Mouse (Mus musculus): ENCODE results near the gene Eloa. TPM values are rescaled to one million over a fixed set of nuclear protein-coding genes. Genes with fewer than 3 reads are reported as not detected.
A peak's percentile ranks its signal among the peaks of the same experiment; 100 is the strongest.

Eloa gene
- polyA plus RNA-seq, 1 experiment from 2014 or later, result 35.0 TPM

DNA sequence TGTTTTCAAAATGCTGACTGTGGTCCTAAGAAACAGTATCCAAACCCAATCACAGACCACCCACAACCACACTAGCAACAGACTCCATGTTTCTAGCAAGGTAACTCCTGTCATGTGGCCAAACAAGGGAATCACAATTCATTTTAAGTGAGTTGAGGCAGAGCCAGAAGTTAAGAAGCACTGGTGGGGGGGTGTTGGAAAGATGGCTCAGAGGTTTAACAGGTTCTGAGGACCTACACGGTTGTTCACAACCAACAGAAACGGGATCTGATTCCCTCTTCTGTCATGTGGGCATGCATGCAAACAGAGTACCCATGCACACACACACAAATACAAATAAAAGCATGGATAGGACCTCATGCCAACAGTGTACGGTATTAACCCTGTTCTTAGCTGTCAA is 30.5 kb upstream of the Eloa start:
- peaks cover 43% of the 10 kb centered on the region for H3K36me3 ChIP-seq
- WGBS, result 3% methylated on average over 3 of the region's 3 CpGs
- H3K4me3 ChIP-seq, result peak overlapping the region; percentile 97
- H3K27me3 ChIP-seq (replicated peaks), result no peaks in the 10 kb centered on the region
- H3K4me2 ChIP-seq (replicated peaks), result peak overlapping the region; percentile 95
- ATAC-seq (ENCODE audit: low FRiP score, low read depth), result no peak
- H3K4me1 ChIP-seq, result peaks cover 18% of the 10 kb centered on the region
- peak overlapping the region; percentile 97 for H3K9ac ChIP-seq
- H3K27ac ChIP-seq, result no peak overlapping the region
- no peaks in the 10 kb centered on the region for H3K9me3 ChIP-seq

DNA sequence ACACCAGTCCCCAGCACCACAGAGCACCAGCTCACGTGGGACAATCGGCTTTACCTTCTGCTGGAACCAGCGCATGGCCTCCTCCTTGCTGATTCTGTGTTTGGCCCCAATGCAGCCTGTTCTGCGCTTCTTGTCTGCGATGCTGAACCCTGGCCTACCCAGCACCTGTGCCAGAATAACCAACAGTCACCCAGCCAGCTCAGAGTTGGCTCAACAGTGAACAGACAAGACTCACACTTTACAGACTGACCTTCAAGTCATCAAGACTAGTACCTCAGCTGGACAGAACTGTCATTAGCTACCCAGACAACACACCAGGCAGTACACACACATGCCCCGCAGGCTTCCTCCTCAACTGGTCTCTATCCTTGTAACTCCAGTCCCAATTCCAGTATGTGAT is 28.7 kb upstream of the Eloa start:
- Histone ChIP-seq H3K9ac (no peak overlapping the region), H3K4me3 (no peak overlapping the region), H3K4me2 (replicated peaks) (no peak overlapping the region), H3K9me3 (no peaks in the 10 kb centered on the region), H3K27ac (no peak overlapping the region), H3K36me3 (peaks cover 59% of the 10 kb centered on the region), H3K4me1 (peaks cover 22% of the 10 kb centered on the region), H3K27me3 (replicated peaks) (no peaks in the 10 kb centered on the region)
- WGBS, result 95% methylated on average over 6 of the region's 6 CpGs
- no peak for ATAC-seq (ENCODE audit: low FRiP score, low read depth)

DNA sequence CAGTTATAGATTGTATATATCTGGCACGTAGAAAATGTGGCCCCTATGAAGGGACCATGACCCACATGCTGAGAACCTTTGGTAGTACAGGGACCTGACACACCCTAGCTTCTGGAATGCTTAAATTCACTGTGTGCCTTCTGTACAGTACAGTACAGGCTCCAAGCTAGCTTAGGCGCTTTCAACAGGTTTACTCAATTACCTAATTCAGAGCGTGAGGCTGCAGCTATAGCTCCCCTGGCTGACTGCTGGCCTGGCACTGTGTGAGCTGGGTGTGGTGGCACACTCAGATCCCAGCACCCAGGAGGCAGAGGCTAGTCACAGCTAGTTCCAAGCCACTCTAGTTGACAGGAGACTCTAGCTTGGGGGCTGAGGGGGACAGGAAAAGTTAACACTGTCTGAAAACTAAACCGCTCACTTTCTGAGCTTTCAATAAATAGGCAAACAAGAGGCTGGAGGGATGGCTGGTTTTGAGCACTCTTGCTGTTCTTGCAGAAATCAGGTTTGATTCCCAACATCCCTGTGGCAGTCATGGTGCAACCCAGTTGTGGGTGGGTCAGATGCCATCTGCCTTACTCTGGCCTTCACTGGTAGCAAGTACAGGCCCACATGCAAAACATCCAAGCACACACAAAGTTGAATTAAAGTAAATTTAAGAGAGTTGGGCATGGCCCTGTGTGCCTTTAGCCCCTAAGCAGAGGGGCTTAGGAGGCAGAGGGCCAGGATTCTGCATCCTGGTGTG is 26.9 kb upstream of the Eloa start:
- Histone ChIP-seq H3K4me3 (no peak overlapping the region), H3K4me1 (peaks cover 22% of the 10 kb centered on the region), H3K27me3 (replicated peaks) (no peaks in the 10 kb centered on the region), H3K4me2 (replicated peaks) (no peak overlapping the region), H3K27ac (no peak overlapping the region), H3K9ac (no peak overlapping the region), H3K9me3 (no peaks in the 10 kb centered on the region), H3K36me3 (peaks cover 71% of the 10 kb centered on the region)
- ATAC-seq (ENCODE audit: low FRiP score, low read depth), result no peak
- WGBS, result 81% methylated on average over 4 of the region's 4 CpGs

DNA sequence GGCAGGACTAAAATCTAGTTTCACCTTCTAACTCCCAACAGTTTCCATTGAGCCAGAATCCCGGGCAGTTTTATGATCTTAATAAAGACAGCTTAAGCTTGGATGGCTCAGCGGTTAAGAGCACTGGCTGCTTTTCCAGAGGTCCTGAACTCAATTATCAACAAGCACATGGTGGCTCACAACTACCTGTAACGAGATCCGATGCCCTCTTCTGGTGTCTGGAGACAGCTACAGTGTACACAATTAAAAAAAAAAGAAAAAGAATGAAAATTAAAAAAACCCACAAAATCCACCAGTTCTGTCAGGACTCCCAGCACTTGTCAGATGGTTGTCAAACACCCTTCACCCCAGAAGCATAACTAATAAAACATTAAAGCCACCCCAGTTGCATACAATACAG is 26.1 kb upstream of the Eloa start:
- H3K36me3 ChIP-seq, result peaks cover 71% of the 10 kb centered on the region
- 65% methylated on average over 4 of the region's 4 CpGs for WGBS
- H3K27ac ChIP-seq, result no peak overlapping the region
- H3K4me2 ChIP-seq (replicated peaks), result no peak overlapping the region
- ATAC-seq (ENCODE audit: low FRiP score, low read depth), result no peak
- no peaks in the 10 kb centered on the region for H3K9me3 ChIP-seq
- H3K9ac ChIP-seq, result no peak overlapping the region
- H3K4me1 ChIP-seq, result peaks cover 22% of the 10 kb centered on the region
- no peaks in the 10 kb centered on the region for H3K27me3 ChIP-seq (replicated peaks)
- no peak overlapping the region for H3K4me3 ChIP-seq

DNA sequence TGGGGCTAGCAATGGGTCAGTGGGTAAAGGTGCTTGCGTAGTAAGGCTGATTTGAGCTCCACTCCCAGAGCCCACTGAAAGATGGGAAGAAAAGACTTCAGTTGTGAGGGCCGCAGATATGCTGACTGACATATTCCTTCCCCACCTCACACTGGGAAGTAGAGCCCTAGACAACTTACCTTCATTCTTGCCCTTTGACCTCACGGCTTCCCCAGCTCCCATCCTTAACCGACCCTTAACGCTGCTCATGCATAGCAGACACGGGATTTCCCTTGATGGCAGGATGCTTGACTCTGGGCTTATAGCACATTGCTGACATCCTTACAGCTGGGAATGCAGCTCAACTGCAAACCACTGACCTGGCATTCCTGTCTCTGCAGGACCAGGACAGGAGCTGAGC is 25.3 kb upstream of the Eloa start:
- H3K27ac ChIP-seq, result no peak overlapping the region
- H3K4me3 ChIP-seq, result no peak overlapping the region
- no peak overlapping the region for H3K9ac ChIP-seq
- H3K27me3 ChIP-seq (replicated peaks), result no peaks in the 10 kb centered on the region
- H3K4me2 ChIP-seq (replicated peaks), result no peak overlapping the region
- no peaks in the 10 kb centered on the region for H3K9me3 ChIP-seq
- WGBS, result 78% methylated on average over 6 of the region's 6 CpGs
- ATAC-seq (ENCODE audit: low FRiP score, low read depth), result no peak
- peaks cover 71% of the 10 kb centered on the region for H3K36me3 ChIP-seq
- peaks cover 18% of the 10 kb centered on the region for H3K4me1 ChIP-seq

DNA sequence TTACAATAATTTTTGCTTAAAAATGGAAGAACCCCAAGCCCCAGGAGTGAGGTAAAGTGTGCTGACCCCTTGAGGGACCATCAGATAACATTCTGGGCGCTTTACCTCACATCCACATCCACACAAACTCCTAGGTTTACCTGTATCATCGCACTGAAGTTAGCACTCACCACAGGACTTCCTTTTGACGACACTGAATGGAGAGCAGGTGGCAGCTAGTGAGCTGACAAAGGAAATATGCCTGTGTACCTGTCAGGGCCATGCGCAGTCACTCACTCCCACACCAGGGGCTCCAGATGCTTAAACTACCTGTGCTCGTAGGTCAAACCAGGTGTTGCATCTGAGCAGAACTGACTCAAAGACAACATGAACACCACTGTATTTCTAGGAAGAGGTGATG is 23.5 kb upstream of the Eloa start:
- no peaks in the 10 kb centered on the region for H3K27me3 ChIP-seq (replicated peaks)
- no peaks in the 10 kb centered on the region for H3K9me3 ChIP-seq
- H3K36me3 ChIP-seq, result peaks cover 53% of the 10 kb centered on the region
- no peak overlapping the region for H3K4me3 ChIP-seq
- H3K4me1 ChIP-seq, result peaks cover 4% of the 10 kb centered on the region; the same call in 1 of the 2 replicates
- no peak overlapping the region for H3K9ac ChIP-seq
- 92% methylated on average over 5 of the region's 5 CpGs for WGBS
- no peak for ATAC-seq (ENCODE audit: low FRiP score, low read depth)
- H3K4me2 ChIP-seq (replicated peaks), result no peak overlapping the region
- no peak overlapping the region for H3K27ac ChIP-seq

DNA sequence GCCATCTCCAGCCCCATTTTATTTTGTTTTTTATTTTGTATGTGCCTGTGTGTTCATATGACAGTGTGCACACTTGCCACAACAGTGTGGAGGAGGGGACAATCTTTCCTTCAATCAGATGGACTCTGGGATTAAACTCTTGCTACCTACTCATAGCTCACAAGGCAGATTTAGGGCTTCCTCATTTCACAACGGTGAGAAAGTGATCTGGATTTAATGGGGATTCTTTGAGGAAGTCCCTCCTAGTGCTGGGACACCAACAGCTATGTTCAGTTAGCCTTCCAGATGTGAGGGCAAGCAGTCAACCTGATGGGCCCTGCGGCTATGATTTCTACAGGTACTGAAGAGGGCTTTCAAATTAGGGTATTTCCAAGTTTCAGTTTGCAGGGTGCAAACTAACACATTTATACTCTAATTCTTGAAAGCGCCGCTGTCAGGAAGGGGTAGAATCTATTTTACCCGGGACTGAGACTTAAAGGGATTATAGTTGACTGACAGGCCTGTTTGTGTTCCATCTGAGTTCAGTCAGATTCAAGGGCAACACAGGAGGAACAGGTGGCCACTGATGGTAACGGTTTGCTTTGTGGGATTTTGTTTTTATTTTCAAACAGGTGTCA is 22.3 kb upstream of the Eloa start:
- WGBS, result 88% methylated on average over 6 of the region's 6 CpGs
- H3K4me1 ChIP-seq, result peaks cover 4% of the 10 kb centered on the region; the same call in 1 of the 2 replicates
- H3K9ac ChIP-seq, result no peak overlapping the region
- H3K4me3 ChIP-seq, result no peak overlapping the region
- peaks cover 41% of the 10 kb centered on the region for H3K36me3 ChIP-seq
- H3K27me3 ChIP-seq (replicated peaks), result no peaks in the 10 kb centered on the region
- no peak for ATAC-seq (ENCODE audit: low FRiP score, low read depth)
- H3K4me2 ChIP-seq (replicated peaks), result no peak overlapping the region
- no peak overlapping the region for H3K27ac ChIP-seq
- no peaks in the 10 kb centered on the region for H3K9me3 ChIP-seq

DNA sequence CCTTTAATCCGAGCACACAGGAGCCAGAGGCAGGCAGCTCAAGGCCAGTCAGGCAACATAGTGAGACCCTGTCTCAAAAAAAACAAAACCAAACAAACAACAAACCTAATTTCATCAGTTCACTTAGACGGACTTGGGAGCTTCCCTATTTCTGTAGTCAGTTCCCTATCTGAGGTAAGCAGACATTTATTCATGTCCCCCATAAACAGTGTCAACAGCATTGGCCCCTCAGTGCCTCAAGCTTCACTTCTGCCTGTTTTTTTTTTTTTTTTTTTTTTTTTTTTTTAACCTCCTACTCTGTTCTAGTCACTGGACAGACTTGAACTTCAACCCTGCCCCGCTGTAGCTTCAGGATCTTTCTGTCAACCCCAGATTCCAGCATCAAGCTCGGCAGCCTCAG is 13.5 kb upstream of the Eloa start:
- H3K36me3 ChIP-seq, result no peaks in the 10 kb centered on the region
- ATAC-seq (ENCODE audit: low FRiP score, low read depth), result no peak
- 81% methylated on average over 4 of the region's 4 CpGs for WGBS
- no peak overlapping the region for H3K9ac ChIP-seq
- H3K9me3 ChIP-seq, result no peaks in the 10 kb centered on the region
- H3K4me3 ChIP-seq, result no peak overlapping the region
- no peaks in the 10 kb centered on the region for H3K27me3 ChIP-seq (replicated peaks)
- peaks cover 12% of the 10 kb centered on the region for H3K4me1 ChIP-seq
- H3K27ac ChIP-seq, result no peak overlapping the region
- H3K4me2 ChIP-seq (replicated peaks), result no peak overlapping the region

DNA sequence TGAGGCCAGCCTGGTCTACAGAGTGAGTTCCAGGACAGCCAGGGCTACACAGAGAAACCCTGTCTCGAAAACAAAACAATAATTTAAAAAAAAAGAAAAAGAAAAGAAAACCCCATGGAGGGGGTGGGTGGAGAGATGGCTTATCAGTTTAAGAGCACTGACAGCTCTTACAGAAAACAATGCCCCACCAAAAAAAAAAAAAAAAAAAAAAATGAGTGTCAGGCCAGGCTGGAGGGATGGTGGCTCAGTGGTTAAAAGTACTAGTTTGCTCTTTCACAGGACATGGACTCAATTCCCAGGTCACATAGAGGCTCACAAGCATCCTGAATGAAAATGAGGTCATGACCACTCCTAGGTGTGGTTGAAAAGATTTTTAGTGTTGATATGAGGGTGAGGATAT is 11.7 kb upstream of the Eloa start:
- Histone ChIP-seq H3K27ac (no peak overlapping the region), H3K27me3 (replicated peaks) (no peaks in the 10 kb centered on the region), H3K4me3 (no peak overlapping the region), H3K4me1 (peaks cover 12% of the 10 kb centered on the region), H3K9me3 (no peaks in the 10 kb centered on the region), H3K36me3 (no peaks in the 10 kb centered on the region), H3K4me2 (replicated peaks) (no peak overlapping the region), H3K9ac (no peak overlapping the region)
- ATAC-seq (ENCODE audit: low FRiP score, low read depth), result no peak
- WGBS, result 86% methylated on average over 1 of the region's 1 CpGs

DNA sequence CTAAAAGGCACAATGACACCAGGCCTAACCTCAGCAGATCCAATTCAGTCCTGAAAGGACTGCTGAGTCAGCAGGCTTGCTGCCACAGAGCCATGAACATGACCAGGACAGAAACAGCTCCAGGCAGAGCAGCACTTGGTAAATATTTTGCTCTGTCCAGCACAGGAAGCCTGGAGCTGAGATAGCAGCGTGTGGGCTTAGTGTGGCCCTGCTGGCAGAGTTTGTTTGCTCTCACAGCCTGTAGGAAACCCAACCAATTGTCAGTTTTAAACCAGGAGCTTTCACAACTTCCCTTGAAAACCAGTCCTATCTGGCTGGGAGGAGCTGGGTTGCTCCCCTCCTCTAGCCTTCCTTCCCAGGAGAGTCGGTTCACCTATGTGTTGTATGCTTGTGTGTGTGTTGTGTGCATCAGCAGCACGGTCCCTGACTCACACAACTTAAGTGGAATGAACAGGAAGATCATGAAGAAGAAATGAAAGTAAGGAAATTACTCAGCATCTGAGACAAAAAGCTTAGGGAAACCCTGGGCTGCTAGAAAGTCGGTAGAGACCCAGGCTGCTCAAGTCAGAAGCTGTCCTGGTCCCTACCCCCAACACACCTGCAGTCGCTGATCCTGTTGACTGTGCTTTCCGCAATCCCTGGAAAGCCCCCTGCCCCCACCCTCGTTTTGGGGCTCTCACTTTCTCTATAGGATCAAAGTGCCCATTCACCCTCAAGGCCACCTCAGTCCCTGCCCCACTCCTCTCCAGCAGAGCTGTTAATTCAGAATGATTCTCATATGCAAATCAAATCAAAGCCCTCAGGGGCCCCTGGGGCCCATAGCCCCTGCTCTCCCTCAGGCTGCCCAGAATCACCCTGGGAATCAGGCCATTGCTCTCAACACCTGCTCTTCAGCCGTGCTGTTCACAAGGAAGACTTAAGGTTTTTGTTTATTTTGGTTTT is 9.7 kb upstream of the Eloa start:
- Histone ChIP-seq H3K9ac (peak overlapping the region; percentile 21; the same call in 1 of the 2 replicates), H3K4me3 (no peak overlapping the region), H3K4me1 (peaks cover 12% of the 10 kb centered on the region), H3K36me3 (no peaks in the 10 kb centered on the region), H3K4me2 (replicated peaks) (peak overlapping the region; percentile 22), H3K27ac (no peak overlapping the region), H3K9me3 (no peaks in the 10 kb centered on the region), H3K27me3 (replicated peaks) (no peaks in the 10 kb centered on the region)
- WGBS, result 6% methylated on average over 8 of the region's 8 CpGs
- ATAC-seq (ENCODE audit: low FRiP score, low read depth), result no peak

DNA sequence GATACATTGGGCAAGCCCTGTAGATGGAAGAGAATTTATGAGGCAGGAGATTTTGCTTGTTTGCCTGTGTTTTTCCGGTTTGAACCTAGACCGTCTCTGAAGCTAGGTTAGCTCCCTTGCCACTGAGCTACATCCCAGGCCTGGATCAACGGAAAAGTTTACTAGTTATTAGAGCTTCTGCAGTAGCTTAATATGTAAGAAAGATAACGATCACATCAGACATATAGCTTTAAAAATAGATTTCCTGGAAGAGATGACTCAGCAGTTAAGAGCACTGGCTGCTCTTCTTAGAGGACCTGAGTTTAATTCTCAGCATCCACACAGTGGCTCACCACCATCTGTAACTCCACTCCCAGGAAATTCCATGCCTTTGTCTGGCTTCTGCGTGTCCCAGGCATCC is 7.1 kb upstream of the Eloa start:
- H3K9ac ChIP-seq, result no peak overlapping the region
- peaks cover 12% of the 10 kb centered on the region for H3K4me1 ChIP-seq
- no peaks in the 10 kb centered on the region for H3K9me3 ChIP-seq
- whole genome bisulfite sequencing, result 92% methylated on average over 5 of the region's 5 CpGs
- no peaks in the 10 kb centered on the region for H3K36me3 ChIP-seq
- no peak overlapping the region for H3K4me2 ChIP-seq (replicated peaks)
- H3K4me3 ChIP-seq, result no peak overlapping the region
- no peak for ATAC-seq (ENCODE audit: low FRiP score, low read depth)
- H3K27me3 ChIP-seq (replicated peaks), result no peaks in the 10 kb centered on the region
- no peak overlapping the region for H3K27ac ChIP-seq

DNA sequence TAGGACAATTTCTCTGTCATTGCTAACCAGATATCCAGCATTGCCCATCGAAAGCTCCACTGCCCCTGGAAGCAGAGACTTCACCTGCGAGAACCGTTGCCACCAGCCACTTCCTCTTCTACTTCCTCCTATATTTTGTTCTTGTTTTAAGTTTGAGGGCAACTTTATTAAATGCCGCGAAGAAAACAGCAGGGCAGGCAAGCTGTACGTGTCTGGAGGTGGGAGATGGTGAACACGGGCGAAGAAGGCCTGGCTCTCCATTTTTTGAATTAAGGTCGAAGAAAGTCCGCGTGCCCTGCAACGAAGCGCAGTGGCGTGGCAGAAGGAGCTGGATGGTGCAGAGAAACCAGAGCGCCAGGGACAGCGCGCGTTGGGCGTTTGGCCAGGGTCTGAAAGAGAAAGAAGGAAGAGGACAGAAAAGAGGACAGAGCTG is 6.6 kb upstream of the Eloa start:
- 90% methylated on average over 19 of the region's 19 CpGs for WGBS
- no peaks in the 10 kb centered on the region for H3K36me3 ChIP-seq
- no peak overlapping the region for H3K4me2 ChIP-seq (replicated peaks)
- no peak overlapping the region for H3K4me3 ChIP-seq
- no peak overlapping the region for H3K27ac ChIP-seq
- no peaks in the 10 kb centered on the region for H3K27me3 ChIP-seq (replicated peaks)
- ATAC-seq (ENCODE audit: low FRiP score, low read depth), result no peak
- H3K9ac ChIP-seq, result no peak overlapping the region
- H3K4me1 ChIP-seq, result peaks cover 12% of the 10 kb centered on the region
- no peaks in the 10 kb centered on the region for H3K9me3 ChIP-seq
